Mouse (Mus musculus) kidney, adult 10 weeks (tissue): ENCODE data around the gene Nipa1. TPM values are rescaled to one million over a fixed set of nuclear protein-coding genes. Genes with fewer than 3 reads are reported as not detected.

Experiments
- polyA plus RNA-seq: library from polyadenylated mRNA; stranded (reverse); fragments of 350-450 nt; fragmentation: Illumina TruSeq; extraction: RNeasy Lipid Tissue Mini Kit (QIAGEN cat#74804); gene quantifications from one replicate; pipeline ENCODE4 v1.2.3, GENCODE M21; 2014; ENCODE audit warnings: low read depth, low replicate concordance

Gene Nipa1
- 16.8 TPM for polyA plus RNA-seq

DNA sequence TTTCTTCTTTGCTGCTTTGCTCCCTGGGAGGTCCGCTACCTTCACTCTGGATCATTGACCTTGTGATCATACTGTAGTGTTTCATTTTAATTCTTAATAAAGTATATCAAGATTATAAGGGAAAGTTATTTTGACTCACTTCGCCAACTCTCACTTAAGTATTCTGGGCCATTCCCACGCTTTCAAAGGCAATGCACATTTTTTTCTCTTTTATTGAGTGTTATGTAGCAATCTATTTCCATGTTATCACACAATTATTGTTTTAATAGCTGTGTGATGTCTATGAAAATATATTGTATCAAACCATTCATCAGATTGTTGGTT lies at the start of gene Nipa1:
Gene Nipa1 (minus strand): TSS at position 25 of the 324 bp plus-strand sequence.

DNA sequence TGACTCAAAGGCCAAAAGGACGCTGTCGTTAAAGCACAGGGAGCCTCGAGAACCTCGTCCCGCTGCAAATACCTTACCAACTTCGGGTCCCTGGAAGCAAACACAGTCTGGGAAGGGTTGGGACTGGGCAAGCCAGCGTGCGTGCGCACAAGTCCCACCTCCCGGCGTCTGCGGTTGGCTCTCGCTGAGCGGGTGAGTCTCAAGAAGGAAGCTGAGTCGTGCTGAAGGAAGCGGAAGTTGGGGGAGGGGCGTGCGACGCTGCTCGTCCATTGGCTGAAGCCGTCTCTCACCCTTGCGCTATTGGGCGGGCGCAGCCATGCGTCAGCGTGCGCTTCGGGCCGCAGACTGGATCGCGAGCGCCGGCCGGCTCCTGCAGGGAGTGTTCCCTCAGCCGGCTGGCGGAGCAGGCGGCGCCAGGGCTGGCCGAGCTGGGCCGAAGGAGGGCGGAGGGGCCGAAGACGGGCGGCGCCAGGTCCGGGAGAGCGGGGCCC lies 30.1 kb upstream of the Nipa1 start, which contains the start of gene Herc2:
Gene Herc2 (plus strand): TSS at position 366 of the 491 bp plus-strand sequence.

DNA sequence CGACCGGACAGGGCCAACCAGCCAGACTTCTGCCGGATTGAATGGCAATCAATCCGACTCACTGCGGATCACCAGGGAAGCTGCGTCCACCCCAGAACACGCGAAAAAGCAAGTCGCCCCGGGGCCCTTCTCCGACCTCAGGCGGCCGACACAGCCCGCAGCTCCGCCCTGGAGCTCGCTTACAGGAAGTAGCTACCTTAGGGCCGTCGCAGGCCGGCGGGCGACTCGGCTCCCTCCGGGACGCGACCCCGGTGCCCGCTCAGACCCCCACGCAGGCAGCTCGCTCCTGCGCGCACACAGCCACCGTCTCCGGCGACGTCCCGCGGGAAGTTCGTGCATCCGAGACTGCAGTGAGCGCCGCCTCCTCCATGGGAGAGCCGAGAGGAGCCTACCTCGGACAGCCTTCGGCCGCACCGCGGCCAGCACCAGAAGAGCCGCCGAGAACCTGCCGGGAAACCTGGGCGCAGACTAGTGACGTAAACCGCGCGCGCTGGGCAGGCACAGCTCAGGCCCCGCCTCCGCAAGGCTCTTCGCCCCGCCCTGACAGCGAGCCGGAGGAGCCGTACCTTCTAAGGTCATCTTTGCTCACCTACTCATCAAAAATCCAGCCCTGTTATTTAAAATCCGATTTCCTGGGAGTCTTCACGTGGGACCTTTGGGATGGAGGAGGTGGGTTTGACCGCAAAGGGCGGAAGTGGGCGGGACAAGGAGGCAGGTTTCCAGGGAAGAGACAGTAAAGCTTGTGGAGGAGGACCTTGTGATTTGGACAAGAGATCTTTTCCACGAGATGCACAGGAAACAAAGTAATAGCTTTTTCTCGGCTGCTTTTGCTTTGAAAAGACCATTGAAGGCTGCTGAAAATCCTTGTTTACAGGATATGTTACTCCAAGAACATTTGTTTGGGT lies 57.5 kb downstream of the Nipa1 start, which contains the start of gene Nipa2:
Gene Nipa2 (minus strand): TSS at position 473 of the 905 bp plus-strand sequence.

Other genes with a start within 250 kb of the Nipa1 start
- gene Tubgcp5, start 225.8 kb downstream of the Nipa1 start, polyA plus RNA-seq, result 19.8 TPM
- 35.6 TPM for gene Cyfip1, start 178.2 kb downstream of the Nipa1 start, polyA plus RNA-seq
- gene Nipa2, start 57.5 kb downstream of the Nipa1 start, polyA plus RNA-seq, result 94.4 TPM
- gene Herc2, start 30.2 kb upstream of the Nipa1 start, polyA plus RNA-seq, result 31.6 TPM
- gene Oca2, start 219.8 kb upstream of the Nipa1 start, polyA plus RNA-seq, result not detected